Mouse (Mus musculus) heart, postnatal 0 days (tissue): ENCODE measurements around the gene Cdk17. TPM values are rescaled to one million over a fixed set of nuclear protein-coding genes. Genes with fewer than 3 reads are reported as not detected.
A peak's percentile ranks its signal among the peaks of the same experiment; 100 is the strongest.

Experiments
- ATAC-seq: fragments of 200-750 bp; cut with Nextera tagmentation; 2 replicates; pipeline ENCODE4 v1.8.0; 2017; ENCODE audit warnings: low read depth, moderate number of reproducible peaks, moderate library complexity; ENCODE audit not compliant: insufficient read depth
- DNase-seq: peaks from one replicate; pipeline ENCODE4 v3.0.0-alpha.2; 2016; ENCODE audit warnings: low spot score
- H3K27ac ChIP-seq: fragments of 300-500 bp; sonication (generic); 2 replicates; pipeline ENCODE4 v1.5.1; 2014; ENCODE audit warnings: low read depth, mild to moderate bottlenecking
- H3K27me3 ChIP-seq: fragments of 300-500 bp; sonication (generic); 2 replicates; pipeline ENCODE4 v1.6.1; 2014; ENCODE audit warnings: low read length, mixed read lengths; ENCODE audit not compliant: control insufficient read depth, insufficient read depth
- H3K36me3 ChIP-seq: fragments of 300-500 bp; sonication (generic); replicated peaks from 2 replicates; pipeline ENCODE4 v1.6.1; 2014; ENCODE audit warnings: low read length, mixed read lengths; ENCODE audit not compliant: control insufficient read depth, insufficient read depth
- H3K4me1 ChIP-seq: fragments of 300-500 bp; sonication (generic); 2 replicates; pipeline ENCODE4 v1.6.1; 2014; ENCODE audit warnings: antibody characterized with exemption; ENCODE audit not compliant: control insufficient read depth, insufficient read depth
- H3K4me2 ChIP-seq: fragments of 300-500 bp; sonication (generic); 2 replicates; pipeline ENCODE4 v1.6.1; 2014; ENCODE audit warnings: low read depth, mild to moderate bottlenecking, low read length, moderate library complexity
- H3K4me3 ChIP-seq: fragments of 300-500 bp; sonication (generic); 2 replicates; pipeline ENCODE4 v1.5.1; 2014; ENCODE audit warnings: low read depth, low read length
- H3K9ac ChIP-seq: fragments of 300-500 bp; sonication (generic); replicated peaks from 2 replicates; pipeline ENCODE4 v1.6.1; 2014; ENCODE audit warnings: low read depth, low read length, mixed read lengths
- H3K9me3 ChIP-seq: fragments of 300-500 bp; sonication (generic); replicated peaks from 2 replicates; pipeline ENCODE4 v1.6.1; 2016; ENCODE audit warnings: low read length; ENCODE audit not compliant: control insufficient read depth
- CTCF ChIP-seq: IDR thresholded peaks from 2 replicates; pipeline ENCODE4 v1.5.1; 2016; ENCODE audit warnings: antibody characterized with exemption, control low read depth, low read depth
- EP300 ChIP-seq: IDR thresholded peaks from 2 replicates; pipeline ENCODE4 v1.6.1; 2016; ENCODE audit warnings: antibody characterized with exemption, low read depth
- WGBS: fragments of 180-500 bp; shearing (Covaris S2); extraction: QIAGEN DNeasy Blood & Tissue Kit; methylation state at CpG from one replicate; pipeline ENCODE4 v1.1.7; 2014; 5-methylcytosine and 5-hydroxymethylcytosine counted together
- polyA plus RNA-seq: library from polyadenylated mRNA; unstranded; fragments of >200 nt; fragmentation: Nextera tagmentation; extraction: Ambion mirVana; gene quantifications from 2 replicates; pipeline ENCODE4 v1.2.1, GENCODE M21; 2015
- total RNA-seq: library from RNA; depleted of rRNA; stranded (reverse); fragments of >200 nt; gene quantifications from 2 replicates; pipeline ENCODE4 v1.2.3, GENCODE M21; 2014; ENCODE audit warnings: low replicate concordance

The Cdk17 gene
- total and polyA plus RNA-seq, 2 experiments from 2014 or later, result 12.3 to 40.2 TPM

DNA sequence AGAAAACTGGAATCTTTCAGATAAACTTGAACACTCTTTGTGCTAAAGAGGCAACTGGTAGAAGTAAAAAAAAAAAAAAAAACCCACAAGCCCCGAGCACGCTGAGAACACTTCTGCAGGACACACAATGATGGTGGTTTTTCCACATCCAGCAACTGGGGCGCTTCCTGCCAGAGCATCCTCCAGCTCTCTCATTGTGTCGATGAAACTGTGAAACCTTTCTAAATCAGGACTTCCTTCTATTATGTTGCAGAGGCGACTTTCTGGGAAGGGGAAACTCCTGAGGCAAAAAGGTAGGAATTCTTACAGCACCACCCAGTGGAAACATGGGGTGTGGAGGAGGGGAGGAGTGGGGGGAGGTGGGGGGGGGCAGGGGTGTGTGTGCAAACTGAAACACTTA lies 137.1 kb downstream of the Cdk17 start:
- Histone ChIP-seq H3K36me3 (no peaks in the 10 kb centered on the region), H3K9me3 (no peaks in the 10 kb centered on the region), H3K9ac (no peak overlapping the region; the same call in 1 of the 2 replicates), H3K27ac (peak overlapping the region; percentile 89), H3K4me1 (peaks cover 8% of the 10 kb centered on the region; the same call in 1 of the 2 replicates), H3K4me3 (no peak overlapping the region), H3K27me3 (no peaks in the 10 kb centered on the region), H3K4me2 (no peak overlapping the region)
- peak; percentile 74 for DNase-seq
- WGBS, result 34% methylated on average over 5 of the region's 5 CpGs
- TF ChIP-seq EP300 (no peak), CTCF (peak; percentile 13; the same call in 1 of the 2 replicates)
- ATAC-seq, result peak; percentile 75

DNA sequence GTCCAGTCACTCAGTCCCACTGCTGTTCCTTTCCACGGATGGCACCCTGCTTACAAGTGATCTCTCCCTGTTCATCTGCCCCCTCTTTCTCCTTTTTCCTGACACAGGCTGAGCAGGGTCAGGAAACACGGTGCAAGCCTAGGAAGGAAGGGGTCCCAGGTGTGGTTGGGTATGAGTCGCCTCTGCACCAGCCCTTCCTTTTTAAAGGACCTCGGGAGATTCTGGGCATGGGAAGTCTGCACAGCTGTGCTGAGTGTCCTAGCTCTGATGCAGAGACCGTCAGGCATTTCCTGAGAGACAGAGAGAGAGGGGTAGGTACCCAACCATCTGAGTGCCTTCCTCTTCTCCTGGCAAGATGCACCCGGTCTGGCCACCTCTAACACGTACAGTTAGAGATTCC lies 137.5 kb downstream of the Cdk17 start:
- Histone ChIP-seq H3K9ac (no peak overlapping the region; the same call in 1 of the 2 replicates), H3K36me3 (no peaks in the 10 kb centered on the region), H3K4me1 (peaks cover 7% of the 10 kb centered on the region; the same call in 1 of the 2 replicates), H3K4me3 (no peak overlapping the region), H3K27me3 (no peaks in the 10 kb centered on the region), H3K9me3 (no peaks in the 10 kb centered on the region), H3K27ac (peak overlapping the region; percentile 72), H3K4me2 (no peak overlapping the region; the same call in 1 of the 2 replicates)
- TF ChIP-seq EP300 (no peak), CTCF (no peak)
- WGBS, result 36% methylated on average over 7 of the region's 7 CpGs
- ATAC-seq (peak; percentile 48), DNase-seq (no peak)

DNA sequence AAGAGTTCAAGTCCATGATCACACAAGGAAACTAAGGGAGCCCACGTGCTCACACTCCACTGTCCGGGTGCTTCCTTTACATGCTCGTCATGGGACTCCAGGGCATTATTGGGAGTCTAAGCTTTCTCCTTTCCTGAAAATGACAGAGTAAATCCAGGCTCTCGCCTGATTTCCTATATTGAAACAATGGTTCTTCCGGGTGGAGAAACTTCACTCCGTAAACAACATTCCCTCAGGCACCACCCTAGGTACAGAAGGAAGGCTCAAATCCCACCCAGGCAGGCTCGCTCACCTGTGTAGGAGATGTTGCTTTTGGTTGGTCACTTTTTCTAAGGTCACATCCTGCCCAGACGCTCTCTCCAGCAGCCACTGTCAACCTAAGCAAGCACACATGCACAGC lies 141.2 kb downstream of the Cdk17 start:
- Histone ChIP-seq H3K4me2 (no peak overlapping the region), H3K9ac (no peak overlapping the region), H3K9me3 (no peaks in the 10 kb centered on the region), H3K36me3 (no peaks in the 10 kb centered on the region), H3K4me1 (peaks cover 3% of the 10 kb centered on the region; the same call in 1 of the 2 replicates), H3K4me3 (no peak overlapping the region), H3K27me3 (no peaks in the 10 kb centered on the region), H3K27ac (peak overlapping the region; percentile 83)
- DNase-seq (no peak), ATAC-seq (no peak)
- TF ChIP-seq CTCF, result no peak
- no peak for TF ChIP-seq EP300
- 62% methylated on average over 8 of the region's 8 CpGs for WGBS

DNA sequence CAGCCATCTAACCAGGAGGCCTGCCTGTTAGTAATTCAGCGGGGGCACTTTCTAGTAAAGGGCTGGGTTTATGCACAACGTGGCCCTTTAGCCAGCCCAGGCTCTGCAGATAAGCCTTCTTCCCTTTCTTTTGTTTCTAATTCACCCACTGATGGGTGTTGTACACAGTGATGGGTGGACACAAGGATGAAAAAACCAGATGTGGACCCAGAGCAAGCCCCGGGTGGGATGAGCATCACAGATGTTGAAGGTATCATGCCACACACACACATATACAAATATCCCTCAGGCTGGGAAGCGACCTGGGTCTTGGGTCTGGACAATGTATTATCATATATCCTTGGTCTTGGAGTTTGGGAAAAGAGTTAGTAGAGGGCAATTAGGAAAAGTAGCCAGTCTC lies 142.6 kb downstream of the Cdk17 start:
- Histone ChIP-seq H3K9ac (no peak overlapping the region), H3K4me2 (peak overlapping the region; percentile 7; the same call in 1 of the 2 replicates), H3K36me3 (no peaks in the 10 kb centered on the region), H3K4me3 (no peak overlapping the region), H3K27ac (peak overlapping the region; percentile 83), H3K4me1 (no peaks in the 10 kb centered on the region), H3K9me3 (no peaks in the 10 kb centered on the region), H3K27me3 (no peaks in the 10 kb centered on the region)
- no peak for DNase-seq
- ATAC-seq, result no peak
- WGBS, result 61% methylated on average over 4 of the region's 4 CpGs
- TF ChIP-seq EP300 (no peak), CTCF (no peak)

DNA sequence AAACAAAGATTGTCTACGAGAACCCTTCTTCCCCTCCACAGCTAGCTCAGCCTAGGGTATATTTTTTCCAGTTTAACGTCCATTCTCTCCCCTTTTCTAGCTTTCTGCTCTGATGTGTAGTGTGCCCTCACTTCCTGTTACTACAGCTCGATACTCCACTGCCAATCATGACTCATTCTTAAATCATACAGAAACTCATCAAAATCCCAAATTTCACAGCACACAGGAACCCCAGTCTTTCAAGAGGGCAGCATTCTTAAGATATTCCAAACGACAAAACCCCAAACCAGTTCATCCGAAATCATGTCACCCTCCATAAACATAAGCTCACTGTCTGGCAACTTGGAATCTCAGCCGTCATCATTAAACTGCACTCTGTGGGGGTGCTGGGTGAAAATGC lies 145.3 kb downstream of the Cdk17 start:
- Histone ChIP-seq H3K27me3 (no peaks in the 10 kb centered on the region), H3K9me3 (no peaks in the 10 kb centered on the region), H3K4me2 (peak overlapping the region; percentile 91), H3K36me3 (no peaks in the 10 kb centered on the region), H3K27ac (peak overlapping the region; percentile 41), H3K4me1 (no peaks in the 10 kb centered on the region), H3K9ac (no peak overlapping the region), H3K4me3 (peak overlapping the region; percentile 5; the same call in 1 of the 2 replicates)
- TF ChIP-seq CTCF (no peak), EP300 (no peak)
- ATAC-seq (no peak), DNase-seq (no peak)
- WGBS, result 40% methylated on average over 6 of the region's 6 CpGs

DNA sequence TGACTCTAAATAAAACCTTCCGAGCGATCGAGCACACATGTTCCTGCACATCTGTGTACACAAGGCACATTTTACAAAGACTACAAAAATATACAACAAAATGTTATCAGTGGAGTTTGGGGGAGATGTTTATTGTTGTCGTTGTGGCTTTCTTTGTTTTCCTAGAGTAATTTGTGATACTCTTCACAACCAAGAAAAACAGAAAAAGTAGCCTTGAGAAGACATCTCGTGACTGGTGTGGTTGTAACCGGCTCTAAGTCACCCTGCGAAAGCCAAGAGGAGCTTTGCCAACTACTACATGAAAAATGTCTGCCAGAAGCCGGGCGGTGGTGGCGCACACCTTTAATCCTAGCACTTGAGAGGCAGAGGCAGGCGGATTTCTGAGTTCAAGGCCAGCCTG lies 145.7 kb downstream of the Cdk17 start:
- DNase-seq (no peak), ATAC-seq (no peak)
- peak overlapping the region; percentile 41 for H3K27ac ChIP-seq
- no peaks in the 10 kb centered on the region for H3K4me1 ChIP-seq
- no peak for TF ChIP-seq CTCF
- TF ChIP-seq EP300, result no peak
- no peaks in the 10 kb centered on the region for H3K36me3 ChIP-seq
- H3K4me2 ChIP-seq, result peak overlapping the region; percentile 91
- 64% methylated on average over 11 of the region's 11 CpGs for WGBS
- no peaks in the 10 kb centered on the region for H3K9me3 ChIP-seq
- H3K27me3 ChIP-seq, result no peaks in the 10 kb centered on the region
- H3K9ac ChIP-seq, result no peak overlapping the region
- peak overlapping the region; percentile 5; the same call in 1 of the 2 replicates for H3K4me3 ChIP-seq
